Mouse (Mus musculus): ENCODE data around the gene Zdhhc19.
"Not testable (repeated sequence)": the region's sequence is repeated elsewhere in the genome, so short reads cannot be mapped to it uniquely, and the experiment has no call there.

- not testable (repeated sequence) for TF ChIP-seq CTCF (IDR thresholded peaks at IDR 0.05; ENCODE audit: control insufficient read depth, insufficient read depth, insufficient read length); USF1 (IDR thresholded peaks at IDR 0.05; ENCODE audit: low read depth); MYOD1 (IDR thresholded peaks at IDR 0.05; ENCODE audit: control insufficient read depth, insufficient read length, low read depth); MAX (IDR thresholded peaks at IDR 0.05)
Observed at GRCm38 (mm10) chr16:32494371-32494770, 1.7 kb upstream of the Zdhhc19 start.
